Mouse (Mus musculus): ENCODE measurements at regions not wholly inside any gene's neighbourhood (a gene's known extent, or its start where the extent isn't known, plus 50 kb on each side); places are given as distances from the start of the nearest gene placed in this dataset.

DNA sequence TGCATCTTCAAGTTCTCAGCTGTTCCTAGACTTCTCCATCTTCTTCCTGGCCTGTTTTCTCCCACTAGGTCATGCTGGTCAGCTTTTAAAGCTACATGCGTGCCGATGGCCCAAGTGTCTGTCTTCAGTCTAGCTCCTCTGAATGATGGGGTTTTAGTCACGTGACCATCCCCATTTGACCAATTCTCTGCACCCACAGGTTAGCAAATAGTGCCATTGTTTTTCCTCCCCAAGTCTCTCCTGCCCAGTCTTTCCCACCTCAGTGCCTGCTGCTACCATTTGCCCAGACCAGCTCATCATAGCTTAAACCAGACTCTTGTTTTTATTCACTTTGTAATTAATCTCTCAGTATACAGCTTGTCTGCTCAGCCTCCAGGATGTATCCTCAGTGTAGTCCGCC, 62.3 kb downstream of the Zfp706 start:
- no peak for DNase-seq (ENCODE audit: low spot score in 2 of 2)

DNA sequence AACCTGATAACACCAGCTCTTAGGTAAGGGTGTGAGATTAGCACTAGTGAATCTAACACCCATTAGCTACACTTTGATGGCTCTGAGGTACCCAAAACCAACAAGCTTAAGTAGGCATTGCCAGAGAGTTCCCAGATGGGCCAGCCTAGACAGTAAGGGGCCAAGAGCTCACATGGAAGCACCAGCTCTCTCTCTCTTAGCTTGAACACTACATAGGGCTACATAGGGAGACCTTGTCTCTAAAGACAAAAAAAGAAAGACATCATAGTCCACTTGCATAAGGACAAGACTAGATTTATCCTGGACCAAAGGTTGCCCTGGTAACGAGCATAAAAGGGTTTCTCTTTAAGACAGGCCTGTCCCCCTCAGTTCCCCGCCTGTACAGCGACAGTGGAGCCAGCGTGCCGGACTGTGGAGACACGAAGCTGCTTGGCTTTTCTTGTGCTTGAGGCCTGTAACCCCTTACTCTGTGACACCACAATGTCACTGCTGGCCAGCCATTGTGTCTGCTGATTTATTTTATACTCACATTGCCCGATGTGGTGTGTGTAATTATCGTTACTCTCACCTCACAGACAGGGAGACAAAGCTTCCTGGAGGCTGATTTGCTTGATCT, 62.9 kb downstream of the Zfp706 start:
- no peak for DNase-seq (ENCODE audit: low spot score in 2 of 2)

DNA sequence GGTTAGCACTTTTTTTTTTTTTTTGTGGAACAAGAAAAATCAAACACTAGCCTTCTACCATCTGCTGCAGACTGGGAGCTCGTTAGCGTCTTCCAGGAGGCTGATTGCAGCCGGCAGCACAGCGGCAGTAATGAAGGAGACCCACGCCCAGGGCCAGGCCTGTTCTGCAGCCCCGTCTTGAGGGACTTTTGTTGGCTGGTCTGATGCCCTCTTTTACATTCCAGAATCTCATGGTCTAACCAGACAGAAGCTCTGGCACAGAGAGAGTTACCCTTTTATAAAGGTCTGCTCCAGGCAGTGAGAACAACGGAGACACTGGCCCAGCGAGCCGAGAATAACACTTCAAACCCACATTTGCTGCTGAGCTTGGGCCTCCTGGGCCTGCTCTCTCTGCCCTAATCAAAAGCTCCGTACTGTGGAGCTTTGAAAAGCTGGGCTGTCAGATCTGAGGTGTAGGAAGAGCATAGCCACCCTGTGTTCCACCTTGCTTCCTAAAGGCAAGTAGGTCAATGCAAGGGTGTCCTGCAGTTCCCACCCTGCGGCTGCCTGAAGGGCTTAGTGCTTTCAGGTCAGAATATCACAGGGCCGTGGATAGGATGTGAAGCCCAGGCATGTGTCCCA, 64.0 kb downstream of the Zfp706 start:
- DNase-seq (ENCODE audit: low spot score in 2 of 2): no peak

DNA sequence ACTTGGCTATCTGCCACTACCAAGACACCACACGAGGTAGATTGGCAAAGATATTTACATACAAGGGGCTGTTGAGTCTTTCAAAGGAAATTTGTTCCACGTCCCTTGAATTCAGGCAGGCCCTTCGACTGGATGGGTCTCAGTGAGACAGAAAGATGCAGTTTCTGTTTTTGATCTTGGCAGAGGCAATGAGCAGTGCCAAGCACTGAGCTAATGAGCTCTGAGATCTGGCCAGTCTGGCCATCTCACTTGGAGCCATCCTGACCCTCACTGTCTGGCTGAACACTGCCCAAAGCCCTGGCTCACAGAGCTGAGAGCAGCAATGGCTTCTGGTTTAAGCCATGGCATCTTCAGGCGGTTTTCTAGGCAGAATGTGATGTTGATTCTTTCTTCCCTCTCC, 65.3 kb downstream of the Zfp706 start:
- no peak for DNase-seq (ENCODE audit: low spot score in 2 of 2)

DNA sequence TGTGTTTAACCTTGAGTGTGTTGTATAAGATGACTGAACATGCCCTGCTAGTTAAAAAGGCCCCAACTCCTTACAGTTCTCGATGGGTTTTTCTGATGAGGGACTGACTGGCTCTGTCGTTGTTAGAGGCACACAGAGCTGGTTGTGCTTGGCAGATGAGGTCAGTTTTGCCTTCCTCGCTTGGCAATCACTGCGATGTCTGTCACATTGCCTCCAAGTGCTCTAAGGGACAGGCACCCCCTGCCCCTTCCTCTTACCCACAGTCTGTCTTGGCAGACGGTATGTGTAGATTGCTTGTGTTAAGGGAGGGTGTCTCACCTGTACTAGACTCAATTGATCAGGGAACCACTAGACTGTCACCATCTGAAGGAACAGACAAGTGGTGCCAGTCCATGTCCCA, 65.8 kb downstream of the Zfp706 start:
- DNase-seq (ENCODE audit: low spot score in 2 of 2): no peak

DNA sequence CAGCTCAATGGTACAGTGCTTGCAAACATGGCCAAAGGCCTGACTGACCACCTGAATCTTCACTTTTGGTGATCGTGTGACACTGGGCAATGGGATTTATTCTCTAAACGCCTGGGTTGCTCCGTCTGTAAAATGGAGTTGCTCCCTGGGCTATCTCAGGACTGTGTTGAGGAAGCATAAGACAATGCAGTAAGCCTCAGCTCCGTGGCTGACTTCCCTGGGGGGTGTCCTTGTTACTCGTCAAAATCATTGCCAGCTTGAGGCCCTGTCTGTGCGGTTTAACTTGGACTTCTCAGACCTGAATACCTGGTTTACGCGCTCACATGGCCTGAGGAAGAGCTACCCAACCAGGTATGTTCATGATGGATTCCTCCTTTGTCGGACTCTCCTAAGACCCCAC, 68.0 kb downstream of the Zfp706 start:
- no peak for DNase-seq (ENCODE audit: low spot score in 2 of 2)

DNA sequence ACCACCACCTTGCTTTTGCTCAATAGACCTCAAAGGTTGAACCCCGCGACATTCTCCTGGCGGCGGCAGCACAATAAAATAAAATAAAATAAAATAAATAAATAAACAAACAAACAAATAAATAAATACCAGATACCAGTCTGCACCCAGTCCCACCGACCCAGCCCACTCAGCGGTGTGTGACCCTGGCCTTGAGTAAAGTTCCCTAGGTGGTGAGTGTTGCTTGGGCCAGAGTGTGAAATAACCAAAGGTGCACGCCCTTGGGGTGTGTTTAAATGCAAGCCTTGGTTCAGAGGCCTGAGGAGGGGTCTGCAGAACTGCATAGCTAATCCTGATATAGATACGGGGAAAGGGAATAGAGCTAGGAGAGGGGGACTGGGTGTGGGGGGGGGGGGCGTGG, 68.4 kb downstream of the Zfp706 start:
- no peak for DNase-seq (ENCODE audit: low spot score in 2 of 2)

DNA sequence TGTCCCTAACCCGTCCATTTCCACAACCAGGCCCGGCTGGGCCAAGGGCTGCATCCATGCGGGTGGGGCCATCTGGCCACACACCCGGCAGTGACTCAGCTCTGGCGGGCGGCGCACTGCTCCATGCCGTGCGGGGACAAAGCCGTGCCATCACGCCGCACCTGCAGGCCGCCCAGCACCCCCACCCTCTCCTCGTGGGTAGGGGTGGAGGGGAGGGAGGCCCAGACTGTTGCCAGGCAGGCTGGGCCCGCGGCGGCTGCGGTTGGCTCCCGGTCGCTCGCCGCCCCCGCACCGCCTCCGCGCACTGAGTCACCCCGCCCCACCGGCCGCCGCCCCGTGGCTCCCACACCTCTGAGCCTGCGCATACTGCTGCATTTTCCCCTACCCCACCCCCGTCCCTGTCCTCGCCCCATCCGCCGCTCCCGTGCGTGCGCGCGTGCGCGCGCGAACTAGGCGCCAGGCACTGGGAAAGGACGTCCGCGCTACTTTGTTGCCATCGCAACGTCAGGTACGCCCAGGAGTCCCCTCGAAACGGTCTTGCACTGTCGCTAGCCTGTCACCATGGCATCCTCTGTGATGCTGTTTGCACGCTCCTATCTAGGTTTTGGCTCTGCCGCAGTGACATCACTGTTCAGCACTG, 68.9 kb downstream of the Zfp706 start:
- peak; percentile 75 to 94 for DNase-seq (ENCODE audit: low spot score in 2 of 2)

DNA sequence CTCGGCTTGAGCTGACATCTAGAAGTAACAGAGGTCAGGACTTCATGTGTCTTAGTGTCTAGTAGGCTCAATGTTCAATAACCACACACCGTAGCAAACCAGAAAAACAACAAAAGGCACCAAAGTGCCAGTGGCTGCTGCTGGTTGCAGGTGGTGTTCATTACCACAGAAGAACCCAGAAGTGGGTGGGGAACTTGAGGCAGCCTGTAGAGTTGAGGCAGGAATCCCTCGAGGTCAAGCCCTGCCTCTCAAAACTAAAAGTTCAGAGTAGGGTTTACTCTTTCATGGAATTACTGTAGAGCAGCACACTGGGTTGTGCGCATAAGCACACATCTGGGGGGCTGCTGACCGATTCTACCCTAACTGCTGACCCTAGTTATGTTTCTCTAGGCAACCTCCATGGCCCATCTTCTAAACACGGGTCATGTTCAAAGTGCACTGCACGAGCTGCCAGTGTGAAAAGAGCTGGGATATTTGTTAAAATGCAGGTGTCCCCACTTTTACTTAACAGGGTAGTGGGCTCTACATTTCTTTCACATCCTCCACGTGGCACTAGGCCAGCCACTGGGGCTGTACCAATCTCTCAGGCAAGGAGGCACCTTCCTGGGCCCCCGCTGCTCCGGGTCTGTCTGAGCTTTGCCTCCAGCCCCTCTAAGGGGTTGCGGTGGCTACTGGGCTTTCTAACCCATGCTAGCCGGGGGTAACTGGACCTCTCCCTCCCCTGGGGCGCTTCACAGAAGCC, 69.6 kb downstream of the Zfp706 start:
- no peak for DNase-seq (ENCODE audit: low spot score in 2 of 2)

DNA sequence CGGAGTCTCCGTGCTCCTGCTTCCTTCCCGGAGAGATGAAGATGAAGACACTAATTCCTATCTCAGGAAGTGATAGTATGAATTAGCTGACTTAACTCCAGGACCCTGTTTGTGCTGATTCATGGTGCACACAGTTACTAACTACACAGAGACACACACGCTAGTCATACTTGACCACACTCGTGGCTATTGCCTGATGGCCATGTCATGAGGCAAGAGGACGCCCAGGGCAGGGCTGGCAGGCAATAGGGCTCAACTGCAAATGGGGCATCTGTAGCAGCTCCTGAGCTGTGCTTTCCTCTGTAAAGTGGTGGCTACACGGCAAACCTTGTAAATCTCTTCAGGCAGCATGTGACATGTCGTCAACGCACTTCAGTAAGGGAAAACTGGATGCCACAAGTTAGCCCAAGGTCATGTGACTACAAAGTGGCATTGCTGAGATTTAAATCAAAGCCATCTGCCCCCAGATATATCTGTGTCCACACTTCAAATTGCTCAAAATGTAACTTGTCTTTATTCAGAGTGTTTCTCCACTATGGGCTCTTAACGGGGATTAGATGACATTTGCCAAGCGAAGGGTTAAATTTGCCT, 70.4 kb downstream of the Zfp706 start:
- DNase-seq (ENCODE audit: low spot score in 2 of 2): no peak

DNA sequence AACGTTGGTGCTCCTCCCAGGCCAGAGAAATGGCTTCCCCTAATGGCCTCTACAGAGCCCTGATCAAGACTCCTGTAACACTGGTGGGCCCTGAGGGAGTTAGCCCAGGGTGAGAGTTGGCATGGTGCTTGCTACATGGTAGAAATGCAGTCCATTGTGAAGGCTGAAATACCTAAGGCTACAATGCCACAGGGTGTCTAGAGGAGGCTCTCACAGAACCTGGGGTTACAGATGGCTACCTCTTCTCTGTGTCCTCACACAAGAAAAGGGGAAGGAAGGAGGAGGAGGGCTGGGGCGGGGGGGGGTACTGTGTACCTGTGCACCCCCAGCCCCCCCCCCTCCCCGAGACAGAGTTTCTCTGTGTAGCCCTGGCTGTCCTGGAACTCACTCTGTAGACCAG, 72.8 kb downstream of the Zfp706 start:
- DNase-seq (ENCODE audit: low spot score in 2 of 2): no peak

DNA sequence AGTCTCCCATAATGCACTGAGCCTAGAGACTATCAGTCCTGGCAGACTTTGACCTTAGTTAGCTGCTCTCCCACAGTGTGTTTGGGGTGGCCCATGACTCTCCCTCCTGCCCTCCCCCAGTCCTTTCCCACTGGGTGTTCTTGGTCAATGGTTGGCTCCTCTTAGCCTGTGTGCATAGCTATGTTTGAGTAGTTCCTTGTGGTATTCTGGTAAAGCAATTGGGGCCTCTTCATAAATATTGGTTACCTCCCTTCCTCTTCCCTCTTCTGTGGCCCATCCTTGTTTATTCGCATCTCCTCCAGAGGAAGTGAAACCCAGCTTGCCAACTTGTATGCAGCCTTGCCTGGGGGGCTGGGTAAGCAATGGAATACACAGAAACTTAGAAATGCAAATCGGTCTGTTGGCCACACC, 74.0 kb downstream of the Zfp706 start:
- no peak for DNase-seq (ENCODE audit: low spot score in 2 of 2)

DNA sequence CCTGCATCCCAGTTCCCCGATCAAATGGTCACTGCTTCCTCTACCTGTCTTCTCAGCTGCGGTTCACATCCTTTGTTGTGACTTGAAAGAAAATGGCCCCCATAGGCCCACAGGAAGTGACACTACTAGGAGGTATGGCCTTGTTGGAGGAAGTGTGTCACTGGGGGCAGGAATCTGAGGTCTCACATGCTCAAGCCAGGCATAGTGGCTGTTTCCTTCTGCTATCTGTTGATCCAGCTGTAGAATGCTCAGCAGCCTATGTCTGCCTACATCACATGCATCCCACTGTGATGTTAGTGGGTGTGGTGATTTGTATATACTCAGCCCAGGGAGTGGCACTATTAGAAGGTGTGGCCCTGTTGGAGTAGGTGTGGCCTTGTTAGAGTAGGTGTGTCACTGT, 76.1 kb downstream of the Zfp706 start:
- DNase-seq (ENCODE audit: low spot score in 2 of 2): no peak

DNA sequence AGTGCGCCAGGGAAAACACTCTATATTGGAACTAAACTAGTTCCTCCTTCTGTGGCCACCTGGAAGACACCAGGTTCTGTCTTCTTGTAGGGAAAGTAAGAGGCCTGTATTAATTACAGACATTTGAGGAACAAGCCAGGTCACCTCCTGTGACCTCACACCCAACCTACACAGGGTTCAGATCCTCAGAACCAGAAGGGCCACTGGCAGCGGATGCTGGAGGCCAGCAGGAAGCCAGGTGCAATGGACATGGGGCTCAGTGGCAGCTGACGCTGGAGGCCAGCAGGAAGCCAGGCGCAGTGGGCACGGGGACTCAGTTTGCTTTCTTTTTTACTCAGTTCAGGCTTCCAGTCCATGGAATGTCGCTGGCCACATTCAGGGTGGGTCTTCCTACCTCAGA, 77.1 kb downstream of the Zfp706 start:
- no peak for DNase-seq (ENCODE audit: low spot score in 2 of 2)

DNA sequence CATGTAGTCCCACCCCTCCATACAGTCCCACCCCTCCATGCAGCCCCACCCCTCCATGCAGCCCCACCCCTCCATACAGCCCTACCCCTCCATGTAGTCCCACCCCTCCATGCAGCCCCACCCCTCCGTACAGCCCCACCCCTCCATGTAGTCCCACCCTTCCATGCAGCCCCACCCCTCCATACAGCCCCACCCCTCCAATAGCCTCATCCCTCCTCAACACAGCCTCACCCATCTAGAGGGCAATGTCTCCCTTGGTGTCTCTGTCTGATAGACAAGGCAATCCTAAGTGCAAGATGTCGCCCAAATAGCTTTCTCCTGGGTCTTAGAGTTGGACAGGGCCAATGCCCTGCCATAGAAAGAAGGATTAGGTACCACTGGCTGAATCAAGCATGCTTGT, 77.8 kb downstream of the Zfp706 start:
- no peak for DNase-seq (ENCODE audit: low spot score in 2 of 2)

DNA sequence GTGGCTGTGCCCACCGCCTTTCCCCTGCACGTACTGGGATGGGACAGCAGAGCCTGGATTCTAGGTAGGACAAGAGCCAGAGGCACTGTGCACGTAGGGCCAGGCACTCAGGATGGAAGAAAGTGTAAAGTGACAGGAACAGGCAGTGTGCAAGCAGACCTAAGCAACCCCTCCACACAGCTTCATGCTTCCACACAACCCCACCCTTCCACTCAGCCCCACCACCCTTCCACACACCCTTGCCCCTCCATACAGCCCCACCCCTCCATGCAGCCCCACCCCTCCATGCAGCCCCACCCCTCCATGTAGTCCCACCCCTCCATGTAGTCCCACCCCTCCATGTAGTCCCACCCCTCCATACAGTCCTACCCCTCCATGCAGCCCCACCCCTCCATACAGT, 78.5 kb downstream of the Zfp706 start:
- no peak for DNase-seq (ENCODE audit: low spot score in 2 of 2)

DNA sequence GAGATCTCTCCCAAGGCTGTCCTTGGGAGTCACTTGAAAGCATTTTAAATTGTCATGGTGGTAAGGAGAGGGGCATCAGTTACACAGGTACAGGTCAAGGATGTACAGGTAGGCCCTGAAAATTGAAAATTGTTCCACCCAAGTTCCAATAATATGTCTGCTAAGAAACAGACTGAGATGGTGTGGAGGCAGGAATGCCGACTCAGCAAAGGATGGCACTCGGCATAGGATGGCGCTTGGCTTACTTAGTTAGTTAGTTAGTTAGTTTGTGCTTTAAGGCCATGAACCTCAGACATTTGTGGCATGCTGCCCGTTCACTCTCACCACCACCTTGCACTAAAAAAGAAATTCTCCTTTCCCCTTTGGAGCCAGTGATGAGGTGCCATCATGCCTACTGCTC, 78.9 kb downstream of the Zfp706 start:
- DNase-seq (ENCODE audit: low spot score in 2 of 2): no peak

DNA sequence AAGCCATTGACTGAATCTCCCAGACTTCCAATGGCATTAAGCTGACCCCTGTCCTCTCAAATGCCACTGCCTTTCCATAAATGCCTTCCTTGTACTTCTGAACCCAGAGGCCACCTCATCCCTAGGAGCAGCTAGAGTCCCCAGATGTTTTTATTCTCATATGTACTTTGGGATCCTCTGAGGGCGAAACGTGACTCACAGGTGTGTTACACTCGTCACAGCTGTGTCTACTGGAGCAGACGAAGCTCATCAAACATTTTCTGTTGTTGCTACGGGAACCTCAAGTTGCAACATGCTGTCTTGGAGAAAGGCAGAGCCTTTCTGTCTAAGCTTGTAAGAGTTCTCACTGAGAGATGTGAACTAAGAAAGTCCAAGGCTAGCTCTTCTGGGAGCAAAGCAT, 80.1 kb downstream of the Zfp706 start:
- no peak for DNase-seq (ENCODE audit: low spot score in 2 of 2)

DNA sequence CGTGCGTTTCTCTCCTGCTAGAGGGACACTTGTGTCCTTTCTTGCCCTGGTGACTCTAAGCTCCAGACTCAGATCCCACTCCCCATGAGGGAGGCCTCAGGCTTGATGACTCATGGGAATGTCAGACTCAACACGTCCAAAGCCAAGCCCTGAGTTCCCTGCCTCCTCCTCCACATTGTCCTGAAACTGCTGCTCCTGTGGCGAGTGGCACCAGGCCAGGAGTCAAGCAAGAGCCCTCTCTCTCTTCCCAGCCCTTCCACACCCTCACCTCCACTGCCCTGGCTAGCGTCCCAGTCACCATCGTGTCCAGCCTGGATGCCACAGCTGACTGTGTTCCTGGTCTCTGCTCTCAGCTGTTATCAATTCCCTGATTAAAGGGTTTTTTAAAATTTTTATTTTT, 83.4 kb downstream of the Zfp706 start:
- DNase-seq (ENCODE audit: low spot score in 2 of 2): no peak

DNA sequence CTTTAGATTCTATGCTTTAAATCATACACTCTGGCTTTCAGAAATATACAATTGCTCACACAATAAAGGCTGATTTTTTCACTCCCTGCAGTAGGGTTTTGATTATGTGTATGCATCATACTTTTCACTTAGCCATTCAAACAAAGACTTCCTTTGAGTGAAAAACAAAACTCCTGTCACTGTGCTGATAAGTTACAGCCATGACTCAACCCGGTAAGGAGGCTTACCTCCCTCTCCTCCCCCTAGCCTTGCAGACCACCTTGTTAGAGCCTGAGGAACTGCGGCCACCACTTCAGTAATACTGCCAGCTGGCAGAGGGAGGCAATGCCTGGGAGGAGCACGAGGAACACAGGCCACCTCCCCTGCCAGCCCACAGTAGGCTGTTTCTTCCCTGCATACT, 86.2 kb downstream of the Zfp706 start:
- DNase-seq (ENCODE audit: low spot score in 2 of 2): no peak

DNA sequence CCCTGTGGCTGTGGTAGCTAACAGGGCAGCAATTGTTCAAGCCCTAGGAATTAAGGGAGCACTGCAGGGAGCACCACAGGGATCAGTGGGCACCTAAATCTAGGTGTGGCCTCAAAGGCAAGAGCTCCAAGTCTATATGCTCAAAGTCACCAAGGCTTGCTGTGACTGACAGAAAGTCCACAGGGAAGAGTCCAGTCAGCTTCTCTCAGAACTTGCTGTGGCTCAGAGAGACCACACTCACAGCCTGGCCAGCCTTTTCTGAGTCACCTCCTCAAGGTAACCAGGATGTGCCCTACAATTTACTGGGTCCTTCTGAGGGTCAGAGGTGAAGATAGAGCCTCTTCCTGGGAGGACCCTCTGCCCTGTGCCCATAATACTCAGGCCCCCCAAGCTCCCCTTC, 86.7 kb downstream of the Zfp706 start:
- DNase-seq (ENCODE audit: low spot score in 2 of 2): no peak

DNA sequence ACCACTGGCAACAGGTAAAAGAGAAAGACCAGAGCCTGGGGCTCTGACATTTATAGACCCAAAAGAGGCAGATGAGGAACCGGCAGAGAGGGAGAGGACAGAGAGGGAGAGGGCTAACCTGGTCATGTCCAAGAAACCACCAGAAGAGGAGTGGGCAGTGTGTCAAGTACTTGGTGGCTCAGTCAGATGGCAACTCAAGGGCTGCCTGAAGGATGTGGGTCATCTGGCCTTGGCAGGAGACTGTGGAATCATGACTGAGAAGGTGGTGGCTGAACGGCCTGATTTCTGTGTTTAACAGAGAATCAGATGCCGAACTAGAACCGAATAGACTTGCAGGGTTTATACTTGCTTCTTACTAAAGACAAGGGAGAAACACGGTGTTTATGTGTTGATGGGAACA, 87.9 kb downstream of the Zfp706 start:
- no peak for DNase-seq (ENCODE audit: low spot score in 2 of 2)

Measured in left cerebral cortex, adult 8-10 months (tissue).